Mouse (Mus musculus) embryo, embryonic 11.5 days (tissue): ENCODE results near the gene Synpo2l.
A peak's percentile ranks its signal among the peaks of the same experiment; 100 is the strongest.

Experiments used
- DNase-seq: peaks from one replicate; pipeline ENCODE4 v3.0.0-alpha.2; 2012; ENCODE audit warnings: low read depth, low spot score

The Synpo2l gene

GRCm38 (mm10) chr14:20681742-20682141 lies 13.6 kb upstream of the Synpo2l start:
- DNase-seq = no peak

- no peak for DNase-seq
These were observed 9.8 kb upstream of the Synpo2l start for GRCm38 (mm10) chr14:20677906-20678305.

- DNase-seq = peak; percentile 99
These were observed 6.1 kb upstream of the Synpo2l start, which contains the start of gene Sec24c for GRCm38 (mm10) chr14:20674064-20674833. Gene Sec24c (plus strand): TSS chr14:20674308.

- DNase-seq = no peak
These were observed 5.5 kb upstream of the Synpo2l start for GRCm38 (mm10) chr14:20673735-20674063.

GRCm38 (mm10) chr14:20672990-20673389 lies 4.8 kb upstream of the Synpo2l start:
- DNase-seq = peak; percentile 24

- DNase-seq = no peak
These were observed 685 bp downstream of the Synpo2l start for GRCm38 (mm10) chr14:20667469-20667868.

GRCm38 (mm10) chr14:20664436-20664835 lies 3.7 kb downstream of the Synpo2l start:
- no peak for DNase-seq

- DNase-seq = no peak
These were observed 4.6 kb downstream of the Synpo2l start for GRCm38 (mm10) chr14:20663601-20664000.

GRCm38 (mm10) chr14:20662740-20663139 lies 5.4 kb downstream of the Synpo2l start:
- no peak for DNase-seq

GRCm38 (mm10) chr14:20661661-20662331 lies 6.4 kb downstream of the Synpo2l start:
- DNase-seq = no peak

GRCm38 (mm10) chr14:20660827-20661660 lies 7.1 kb downstream of the Synpo2l start:
- peak; percentile 96 for DNase-seq

GRCm38 (mm10) chr14:20659687-20660086 lies 8.5 kb downstream of the Synpo2l start:
- no peak for DNase-seq

- no peak for DNase-seq
These were observed 9.3 kb downstream of the Synpo2l start for GRCm38 (mm10) chr14:20658902-20659301.

- DNase-seq = no peak
These were observed 9.8 kb downstream of the Synpo2l start for GRCm38 (mm10) chr14:20658326-20658725.

GRCm38 (mm10) chr14:20656361-20656760 lies 11.8 kb downstream of the Synpo2l start, which contains the start of gene Myoz1:
Gene Myoz1 (minus strand): TSS chr14:20656540.
- DNase-seq = no peak

GRCm38 (mm10) chr14:20655731-20656130 lies 12.4 kb downstream of the Synpo2l start:
- no peak for DNase-seq

- no peak for DNase-seq
These were observed 13.3 kb downstream of the Synpo2l start for GRCm38 (mm10) chr14:20654690-20655421.

- no peak for DNase-seq
These were observed 16.4 kb downstream of the Synpo2l start for GRCm38 (mm10) chr14:20651722-20652256.

- no peak for DNase-seq
These were observed 17.2 kb downstream of the Synpo2l start for GRCm38 (mm10) chr14:20651000-20651399.

GRCm38 (mm10) chr14:20646381-20646780 lies 21.8 kb downstream of the Synpo2l start:
- DNase-seq = no peak

- no peak for DNase-seq
These were observed 22.6 kb downstream of the Synpo2l start for GRCm38 (mm10) chr14:20645547-20645946.
